Mouse (Mus musculus): Measurements from ENCODE around the gene Hexim1. TPM values are rescaled to one million over a fixed set of nuclear protein-coding genes. Genes with fewer than 3 reads are reported as not detected.

The Hexim1 gene
- polyA plus RNA-seq, 1 experiment: 10.3 TPM

- TF ChIP-seq POLR2A (IDR thresholded peaks at IDR 0.05; ENCODE audit: low read depth, low read length) (no peak), CTCF (IDR thresholded peaks at IDR 0.05; ENCODE audit: extremely low read depth, insufficient read depth, insufficient read length, insufficient replicate concordance) (peak; percentile 100)
- no peaks in the 10 kb centered on the region for H3K36me3 ChIP-seq (ENCODE audit: control insufficient read depth, insufficient read depth, low read length)
- no peak overlapping the region for H3K27ac ChIP-seq (ENCODE audit: insufficient read depth, low read length)
- WGBS: 14% methylated on average over 25 of the region's 25 CpGs
- no peaks in the 10 kb centered on the region for H3K27me3 ChIP-seq (ENCODE audit: control insufficient read depth, insufficient read depth, low read length)
- DNase-seq (ENCODE audit: low read depth in 1 of 2, low spot score in 2 of 2): peak; percentile 67 to 91
- H3K4me1 ChIP-seq (ENCODE audit: control insufficient read depth, insufficient read depth, insufficient read length): no peaks in the 10 kb centered on the region; the same call in 1 of the 2 replicates
- no peak overlapping the region for H3K4me3 ChIP-seq (ENCODE audit: extremely low read depth, insufficient read depth, insufficient read length)
Observed at GRCm38 (mm10) chr11:103158621-103159478, 42.8 kb downstream of the Hexim1 start.

GRCm38 (mm10) chr11:103160738-103161137 lies 44.7 kb downstream of the Hexim1 start:
- no peaks in the 10 kb centered on the region for H3K27me3 ChIP-seq (ENCODE audit: control insufficient read depth, insufficient read depth, low read length)
- no peak overlapping the region for H3K27ac ChIP-seq (ENCODE audit: insufficient read depth, low read length)
- WGBS: 93% methylated on average over 11 of the region's 11 CpGs
- no peak for DNase-seq (ENCODE audit: low read depth in 1 of 2, low spot score in 2 of 2)
- no peaks in the 10 kb centered on the region; the same call in 1 of the 2 replicates for H3K4me1 ChIP-seq (ENCODE audit: control insufficient read depth, insufficient read depth, insufficient read length)
- no peaks in the 10 kb centered on the region for H3K36me3 ChIP-seq (ENCODE audit: control insufficient read depth, insufficient read depth, low read length)
- no peak for TF ChIP-seq CTCF (IDR thresholded peaks at IDR 0.05; ENCODE audit: extremely low read depth, insufficient read depth, insufficient read length, insufficient replicate concordance)
- TF ChIP-seq POLR2A (IDR thresholded peaks at IDR 0.05; ENCODE audit: low read depth, low read length): no peak
- no peak overlapping the region for H3K4me3 ChIP-seq (ENCODE audit: extremely low read depth, insufficient read depth, insufficient read length)

GRCm38 (mm10) chr11:103161449-103161848 lies 45.4 kb downstream of the Hexim1 start:
- no peaks in the 10 kb centered on the region; the same call in 1 of the 2 replicates for H3K4me1 ChIP-seq (ENCODE audit: control insufficient read depth, insufficient read depth, insufficient read length)

GRCm38 (mm10) chr11:103162132-103162531 lies 46.1 kb downstream of the Hexim1 start:
- Histone ChIP-seq H3K27ac (ENCODE audit: insufficient read depth, low read length) (no peak overlapping the region), H3K4me1 (ENCODE audit: control insufficient read depth, insufficient read depth, insufficient read length) (no peaks in the 10 kb centered on the region; the same call in 1 of the 2 replicates), H3K27me3 (ENCODE audit: control insufficient read depth, insufficient read depth, low read length) (no peaks in the 10 kb centered on the region), H3K4me3 (ENCODE audit: extremely low read depth, insufficient read depth, insufficient read length) (no peak overlapping the region), H3K36me3 (ENCODE audit: control insufficient read depth, insufficient read depth, low read length) (no peaks in the 10 kb centered on the region)
- no peak for DNase-seq (ENCODE audit: low read depth in 1 of 2, low spot score in 2 of 2)
- TF ChIP-seq POLR2A (IDR thresholded peaks at IDR 0.05; ENCODE audit: low read depth, low read length) (no peak), CTCF (IDR thresholded peaks at IDR 0.05; ENCODE audit: extremely low read depth, insufficient read depth, insufficient read length, insufficient replicate concordance) (no peak)
- WGBS: 88% methylated on average over 5 of the region's 5 CpGs

More at GRCm38 (mm10) chr11:103161449-103161848, 45.4 kb downstream of the Hexim1 start:
- Histone ChIP-seq H3K27me3 (ENCODE audit: control insufficient read depth, insufficient read depth, low read length) (no peaks in the 10 kb centered on the region), H3K36me3 (ENCODE audit: control insufficient read depth, insufficient read depth, low read length) (no peaks in the 10 kb centered on the region), H3K27ac (ENCODE audit: insufficient read depth, low read length) (no peak overlapping the region), H3K4me3 (ENCODE audit: extremely low read depth, insufficient read depth, insufficient read length) (no peak overlapping the region)
- whole genome bisulfite sequencing: 86% methylated on average over 7 of the region's 7 CpGs
- no peak for DNase-seq (ENCODE audit: low read depth in 1 of 2, low spot score in 2 of 2)
- no peak for TF ChIP-seq POLR2A (IDR thresholded peaks at IDR 0.05; ENCODE audit: low read depth, low read length)
- no peak for TF ChIP-seq CTCF (IDR thresholded peaks at IDR 0.05; ENCODE audit: extremely low read depth, insufficient read depth, insufficient read length, insufficient replicate concordance)

GRCm38 (mm10) chr11:103164391-103164790 lies 48.4 kb downstream of the Hexim1 start:
- Histone ChIP-seq H3K4me1 (ENCODE audit: control insufficient read depth, insufficient read depth, insufficient read length) (no peaks in the 10 kb centered on the region; the same call in 1 of the 2 replicates), H3K27ac (ENCODE audit: insufficient read depth, low read length) (no peak overlapping the region), H3K36me3 (ENCODE audit: control insufficient read depth, insufficient read depth, low read length) (no peaks in the 10 kb centered on the region), H3K4me3 (ENCODE audit: extremely low read depth, insufficient read depth, insufficient read length) (no peak overlapping the region), H3K27me3 (ENCODE audit: control insufficient read depth, insufficient read depth, low read length) (no peaks in the 10 kb centered on the region)
- WGBS: 54% methylated on average over 10 of the region's 10 CpGs
- DNase-seq (ENCODE audit: low read depth in 1 of 2, low spot score in 2 of 2): peak in 1 of 2 experiments; percentile 34
- TF ChIP-seq CTCF (IDR thresholded peaks at IDR 0.05; ENCODE audit: extremely low read depth, insufficient read depth, insufficient read length, insufficient replicate concordance) (no peak), POLR2A (IDR thresholded peaks at IDR 0.05; ENCODE audit: low read depth, low read length) (no peak)

GRCm38 (mm10) chr11:103168690-103169390 lies 52.8 kb downstream of the Hexim1 start:
- Histone ChIP-seq H3K27me3 (ENCODE audit: control insufficient read depth, insufficient read depth, low read length) (no peaks in the 10 kb centered on the region), H3K4me3 (ENCODE audit: extremely low read depth, insufficient read depth, insufficient read length) (no peak overlapping the region), H3K27ac (ENCODE audit: insufficient read depth, low read length) (no peak overlapping the region), H3K36me3 (ENCODE audit: control insufficient read depth, insufficient read depth, low read length) (0 out of 2 replicates have a peak, but pooled peaks cover 1% of the 10 kb centered on the region), H3K4me1 (ENCODE audit: control insufficient read depth, insufficient read depth, insufficient read length) (peaks cover 5% of the 10 kb centered on the region; the same call in 1 of the 2 replicates)
- peak; percentile 49 to 82 for DNase-seq (ENCODE audit: low read depth in 1 of 2, low spot score in 2 of 2)
- WGBS: 26% methylated on average over 9 of the region's 9 CpGs
- TF ChIP-seq CTCF (IDR thresholded peaks at IDR 0.05; ENCODE audit: extremely low read depth, insufficient read depth, insufficient read length, insufficient replicate concordance) (peak; percentile 97; the same call in 1 of the 2 replicates), POLR2A (IDR thresholded peaks at IDR 0.05; ENCODE audit: low read depth, low read length) (no peak)

Other genes starting within 250 kb of the Hexim1 start
- gene Eftud2, start 235.2 kb upstream of the Hexim1 start, polyA plus RNA-seq (2012; rRNA removed): 119 and 134 TPM in 2 replicates
- 0.12 TPM in 1 of 2 replicates, not detected in the other for gene Ccdc103, start 235.0 kb upstream of the Hexim1 start, polyA plus RNA-seq (2012; rRNA removed)
- not detected in 2 replicates for gene Fam187a, start 231.1 kb upstream of the Hexim1 start, polyA plus RNA-seq (2012; rRNA removed)
- 1.7 and 1.8 TPM in 2 replicates for gene Gfap, start 215.3 kb upstream of the Hexim1 start, polyA plus RNA-seq (2012; rRNA removed)
- gene Kif18b, start 191.1 kb upstream of the Hexim1 start, polyA plus RNA-seq (2012; rRNA removed): 7.0 and 8.9 TPM in 2 replicates
- not detected in 2 replicates for gene C1ql1, start 169.5 kb upstream of the Hexim1 start, polyA plus RNA-seq (2012; rRNA removed)
- gene Nmt1, start 88.0 kb upstream of the Hexim1 start, polyA plus RNA-seq (2012; rRNA removed): 23.4 and 23.9 TPM in 2 replicates
- gene Dcakd, start 87.9 kb upstream of the Hexim1 start, polyA plus RNA-seq (2012; rRNA removed): 24.7 and 34.9 TPM in 2 replicates
- 4.7 TPM in 2 replicates for gene Plcd3, start 14.6 kb upstream of the Hexim1 start, polyA plus RNA-seq (2012; rRNA removed)
- 17.9 and 22.5 TPM in 2 replicates for gene Acbd4, start 14.5 kb upstream of the Hexim1 start, polyA plus RNA-seq (2012; rRNA removed)
- 2.3 and 3.0 TPM in 2 replicates for gene Hexim2, start 16.2 kb downstream of the Hexim1 start, polyA plus RNA-seq (2012; rRNA removed)
- gene Fmnl1, start 54.9 kb downstream of the Hexim1 start, polyA plus RNA-seq (2012; rRNA removed): 137 and 147 TPM in 2 replicates
- not detected in 2 replicates for gene 1700023F06Rik, start 92.3 kb downstream of the Hexim1 start, polyA plus RNA-seq (2012; rRNA removed)
- not detected in 2 replicates for gene Spata32, start 102.2 kb downstream of the Hexim1 start, polyA plus RNA-seq (2012; rRNA removed)
- gene Map3k14, start 151.2 kb downstream of the Hexim1 start, polyA plus RNA-seq (2012; rRNA removed): 49.6 and 57.7 TPM in 2 replicates
- 90.0 and 101 TPM in 2 replicates for gene Arhgap27, start 247.5 kb downstream of the Hexim1 start, polyA plus RNA-seq (2012; rRNA removed)